Mouse (Mus musculus) hindbrain, embryonic 10.5 days (tissue): ENCODE measurements at regions not wholly inside any gene's neighbourhood (a gene's known extent, or its start where the extent isn't known, plus 50 kb on each side); places are given as distances from the start of the nearest gene placed in this dataset.

ENCODE experiments used
- DNase-seq: peaks from one replicate; pipeline ENCODE4 v3.0.0-alpha.2; 2017; ENCODE audit warnings: low spot score
- H3K27ac ChIP-seq: fragments of 300-500 bp; sonication (generic); 2 replicates; pipeline ENCODE4 v1.5.1; 2016; ENCODE audit warnings: mild to moderate bottlenecking, moderate library complexity
- H3K27me3 ChIP-seq: fragments of 300-500 bp; sonication (generic); 2 replicates; pipeline ENCODE4 v1.6.1; 2016; ENCODE audit warnings: mild to moderate bottlenecking; ENCODE audit not compliant: poor library complexity, insufficient read depth, severe bottlenecking
- H3K36me3 ChIP-seq: fragments of 300-500 bp; sonication (generic); 2 replicates; pipeline ENCODE4 v1.6.1; 2016; ENCODE audit warnings: mild to moderate bottlenecking, moderate library complexity
- H3K4me1 ChIP-seq: fragments of 300-500 bp; sonication (generic); replicated peaks from 2 replicates; pipeline ENCODE4 v1.6.1; 2016; ENCODE audit warnings: mild to moderate bottlenecking
- H3K4me3 ChIP-seq: fragments of 300-500 bp; sonication (generic); 2 replicates; pipeline ENCODE4 v1.5.1; 2016; ENCODE audit warnings: mild to moderate bottlenecking, moderate library complexity
- H3K9me3 ChIP-seq: fragments of 300-500 bp; sonication (generic); 2 replicates; pipeline ENCODE4 v1.6.1; 2016; ENCODE audit warnings: mild to moderate bottlenecking, moderate library complexity
- WGBS: fragments of 180-500 bp; shearing (Covaris S2); methylation state at CpG from one replicate; pipeline ENCODE4 v1.1.7; 2016; 5-methylcytosine and 5-hydroxymethylcytosine counted together

GRCm38 (mm10) chr11:8214305-8214903 is 449.9 kb downstream of the Tns3 start:
- Histone ChIP-seq H3K9me3 (no peaks in the 10 kb centered on the region), H3K27me3 (no peaks in the 10 kb centered on the region), H3K27ac (no peak overlapping the region), H3K4me3 (no peak overlapping the region), H3K36me3 (no peaks in the 10 kb centered on the region), H3K4me1 (no peaks in the 10 kb centered on the region)
- no peak for DNase-seq
- 78% methylated on average over 2 of the region's 2 CpGs for WGBS

GRCm38 (mm10) chr11:8213130-8213529 is 451.2 kb downstream of the Tns3 start:
- DNase-seq, result no peak
- WGBS, result 97% methylated on average over 3 of the region's 3 CpGs
- Histone ChIP-seq H3K27me3 (no peaks in the 10 kb centered on the region), H3K9me3 (no peaks in the 10 kb centered on the region), H3K4me3 (no peak overlapping the region), H3K27ac (no peak overlapping the region), H3K4me1 (no peaks in the 10 kb centered on the region), H3K36me3 (no peaks in the 10 kb centered on the region)

- Histone ChIP-seq H3K4me3 (no peak overlapping the region), H3K36me3 (no peaks in the 10 kb centered on the region), H3K9me3 (no peaks in the 10 kb centered on the region), H3K4me1 (no peaks in the 10 kb centered on the region), H3K27ac (no peak overlapping the region), H3K27me3 (no peaks in the 10 kb centered on the region)
- DNase-seq, result no peak
- 77% methylated on average over 4 of the region's 4 CpGs for WGBS
Observed at GRCm38 (mm10) chr11:8212714-8213113, 451.6 kb downstream of the Tns3 start.

- Histone ChIP-seq H3K9me3 (no peaks in the 10 kb centered on the region), H3K36me3 (no peaks in the 10 kb centered on the region), H3K27ac (no peak overlapping the region), H3K4me3 (no peak overlapping the region), H3K27me3 (no peaks in the 10 kb centered on the region), H3K4me1 (no peaks in the 10 kb centered on the region)
- 91% methylated on average over 2 of the region's 2 CpGs for whole genome bisulfite sequencing
- no peak for DNase-seq
Observed at GRCm38 (mm10) chr11:8209041-8209440, 455.3 kb downstream of the Tns3 start.

GRCm38 (mm10) chr11:8199293-8199692 is 465.0 kb downstream of the Tns3 start:
- 82% methylated on average over 8 of the region's 8 CpGs for WGBS
- no peak for DNase-seq
- Histone ChIP-seq H3K4me3 (no peak overlapping the region), H3K9me3 (no peaks in the 10 kb centered on the region), H3K27me3 (no peaks in the 10 kb centered on the region), H3K36me3 (no peaks in the 10 kb centered on the region), H3K4me1 (no peaks in the 10 kb centered on the region), H3K27ac (no peak overlapping the region)
